Mouse (Mus musculus): Measurements from ENCODE around the gene Mrps7.

Gene Mrps7

DNA sequence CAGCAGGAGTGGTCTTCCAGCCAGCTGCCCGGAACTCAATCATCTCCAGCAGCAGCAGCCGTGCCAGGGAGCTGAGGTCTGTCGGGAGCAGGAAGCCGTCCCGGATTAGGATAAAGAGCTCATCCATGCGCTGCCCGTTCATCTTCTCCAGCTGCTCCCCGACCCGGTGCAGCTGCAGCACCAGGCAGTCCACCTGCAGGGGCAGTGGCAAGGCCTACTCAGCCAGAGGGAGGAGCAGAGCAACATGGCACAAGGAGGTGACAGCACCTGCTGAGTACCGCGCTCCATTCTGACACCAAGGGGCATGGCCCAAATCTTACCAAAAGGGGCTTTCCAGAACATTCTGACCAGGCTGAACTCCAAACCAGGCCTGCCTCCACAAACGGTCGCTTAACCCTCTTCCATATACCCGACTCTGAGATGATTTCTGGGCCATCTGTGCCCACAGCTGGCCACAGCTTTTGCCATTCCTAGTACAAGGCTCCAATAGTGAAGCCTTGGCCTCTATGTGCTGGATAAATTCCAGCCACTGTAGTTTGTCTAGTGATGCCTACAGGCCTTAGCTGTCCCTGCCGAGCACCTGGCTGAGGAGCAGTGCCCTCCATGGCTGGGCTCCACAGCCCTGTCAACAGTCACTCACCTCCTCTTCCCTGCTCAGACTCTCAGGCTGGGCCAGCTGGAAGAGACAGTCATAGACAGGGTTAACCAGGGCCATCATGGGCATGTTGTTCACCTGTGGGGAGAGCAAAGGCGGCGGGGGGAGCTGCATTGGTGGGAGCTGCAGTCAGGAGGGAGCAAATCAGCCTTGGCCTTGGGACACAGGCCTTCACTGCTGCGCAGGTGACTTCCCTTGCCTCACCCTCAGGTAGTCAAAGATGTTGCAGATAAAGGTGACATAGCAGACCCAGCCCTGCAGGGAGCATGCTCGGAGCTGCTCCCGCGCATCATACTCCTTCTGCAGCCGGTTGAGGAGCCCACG, 5.0 kb downstream of the Mrps7 start:
- DNase-seq (ENCODE audit: low read depth, low spot score): peak; percentile 71

DNA sequence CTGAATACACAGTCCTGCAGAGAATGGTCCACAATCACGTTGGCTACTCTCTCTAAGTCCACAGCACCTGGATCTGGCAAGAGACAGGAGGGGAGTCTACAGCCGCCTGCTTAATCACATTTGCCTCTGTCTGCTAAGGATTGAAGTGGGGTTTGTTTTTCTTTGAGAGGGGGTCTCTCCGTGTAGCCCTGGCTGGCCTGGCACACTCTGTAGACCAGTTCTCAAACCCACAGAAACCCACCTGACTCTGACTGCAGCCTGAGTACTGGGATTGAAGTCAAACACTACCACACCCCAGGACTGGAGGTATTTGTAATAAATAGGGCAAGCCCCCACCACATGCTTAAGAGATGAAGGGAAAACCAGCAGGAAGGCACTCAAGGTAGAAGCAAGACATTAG, 5.9 kb downstream of the Mrps7 start:
- no peak for DNase-seq (ENCODE audit: low read depth, low spot score)

DNA sequence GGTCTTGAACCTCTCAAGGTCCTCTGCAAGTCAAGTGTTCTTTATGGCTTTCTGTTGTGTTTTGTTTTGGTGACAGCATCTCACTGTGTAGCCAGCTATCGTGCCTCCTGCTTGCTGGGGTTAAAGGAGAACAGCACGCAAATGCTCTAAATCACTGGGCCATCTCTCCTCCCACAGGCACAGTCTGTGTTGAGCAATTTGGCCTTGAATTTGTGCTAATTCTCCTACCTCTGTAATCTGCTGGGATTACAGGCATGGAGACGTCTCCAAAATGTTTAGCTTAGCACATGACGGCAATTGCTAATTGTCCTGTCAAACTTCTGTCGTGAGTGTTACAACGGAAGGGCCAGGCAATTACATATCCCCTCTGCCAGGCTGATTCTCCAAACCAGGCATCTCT, 7.4 kb downstream of the Mrps7 start:
- DNase-seq (ENCODE audit: low read depth, low spot score): no peak

- DNase-seq (ENCODE audit: low read depth, low spot score): no peak
Observed at GRCm38 (mm10) chr11:115612059-115612409, 8.3 kb downstream of the Mrps7 start.

DNA sequence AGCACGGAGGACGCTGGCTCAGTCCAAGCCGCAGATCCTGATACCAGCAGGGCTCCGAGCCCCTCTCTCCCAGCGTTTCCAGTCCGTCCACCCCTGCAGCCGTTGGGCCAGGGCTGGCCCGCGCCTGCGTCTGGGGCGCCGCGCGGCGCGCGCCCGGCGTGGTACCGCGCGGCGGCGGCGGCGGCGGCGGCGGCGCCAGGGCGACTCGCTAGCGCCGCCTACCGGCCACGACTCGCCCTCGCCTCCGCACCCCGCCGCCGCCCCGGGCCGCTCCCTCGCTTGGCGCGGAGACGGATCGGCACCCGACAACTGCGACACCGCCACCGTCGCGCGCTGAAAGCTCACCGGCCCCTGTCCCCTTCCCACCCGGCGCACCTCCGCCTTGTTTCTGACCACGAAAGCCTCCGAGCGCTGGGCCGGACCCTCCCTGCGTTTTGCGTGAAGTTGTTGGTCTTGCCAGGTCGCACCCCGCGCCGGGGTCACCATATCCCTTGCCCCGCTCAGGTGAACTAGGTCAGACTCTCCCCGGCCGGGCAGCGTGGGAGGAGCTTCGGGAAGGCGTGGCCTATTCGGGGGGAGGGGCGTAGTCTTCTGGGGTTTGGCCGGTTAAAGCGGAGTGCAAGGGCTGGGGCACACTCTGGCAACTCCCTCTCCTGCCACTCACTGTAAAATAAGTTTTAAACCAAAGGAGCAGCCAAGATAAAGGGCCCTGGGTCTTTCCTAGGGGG, 8.8 kb downstream of the Mrps7 start, which contains the start of gene Mif4gd:
Gene Mif4gd, minus strand, starts transcription at position 560 of the 728 bp plus-strand sequence.
- peak; percentile 81 for DNase-seq (ENCODE audit: low read depth, low spot score)

DNA sequence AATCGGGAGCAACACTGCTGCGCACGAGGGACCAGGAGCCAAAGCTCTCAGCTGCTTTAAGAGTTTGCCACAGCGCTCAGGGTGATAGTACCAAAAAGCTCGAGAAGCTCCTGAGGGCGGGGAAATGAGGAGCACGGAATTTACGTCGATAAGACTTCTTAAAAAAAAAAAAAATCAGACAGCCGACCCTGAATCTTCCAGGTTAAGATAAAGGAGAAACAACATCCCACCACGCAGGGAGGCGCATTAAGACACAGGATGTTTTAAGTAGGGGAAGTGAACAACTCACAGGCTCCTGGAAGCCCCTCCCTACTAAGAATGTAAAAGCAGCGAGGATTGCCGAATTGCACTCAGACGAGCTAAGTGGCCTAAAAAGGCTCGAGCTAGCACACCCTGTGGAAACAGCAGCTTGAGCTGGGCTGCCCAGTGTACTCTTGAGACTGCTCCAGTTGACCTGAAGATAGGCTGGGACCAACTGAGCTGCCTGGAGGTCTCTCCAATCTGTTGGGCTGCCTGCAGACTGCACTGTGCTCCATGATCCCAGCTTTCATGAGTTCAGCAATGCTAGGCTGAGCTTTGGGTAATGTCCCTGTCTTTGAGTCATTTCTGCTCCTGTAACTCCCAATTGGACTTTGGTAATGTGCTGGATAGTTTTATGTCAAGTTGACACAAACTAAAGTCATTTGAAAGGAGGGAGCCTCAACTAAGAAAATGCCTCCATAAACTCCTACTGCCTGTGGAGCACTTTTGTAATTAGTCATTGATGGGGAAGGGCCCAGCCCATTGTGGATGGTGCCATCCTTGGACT, 9.6 kb downstream of the Mrps7 start:
- no peak for DNase-seq (ENCODE audit: low read depth, low spot score)

- DNase-seq (ENCODE audit: low read depth, low spot score): no peak
Observed at GRCm38 (mm10) chr11:115614346-115615107, 10.8 kb downstream of the Mrps7 start.

- DNase-seq (ENCODE audit: low read depth, low spot score): no peak
Observed at GRCm38 (mm10) chr11:115615108-115615825, 11.5 kb downstream of the Mrps7 start.

GRCm38 (mm10) chr11:115615875-115616274, 12.2 kb downstream of the Mrps7 start:
- no peak for DNase-seq (ENCODE audit: low read depth, low spot score)

DNA sequence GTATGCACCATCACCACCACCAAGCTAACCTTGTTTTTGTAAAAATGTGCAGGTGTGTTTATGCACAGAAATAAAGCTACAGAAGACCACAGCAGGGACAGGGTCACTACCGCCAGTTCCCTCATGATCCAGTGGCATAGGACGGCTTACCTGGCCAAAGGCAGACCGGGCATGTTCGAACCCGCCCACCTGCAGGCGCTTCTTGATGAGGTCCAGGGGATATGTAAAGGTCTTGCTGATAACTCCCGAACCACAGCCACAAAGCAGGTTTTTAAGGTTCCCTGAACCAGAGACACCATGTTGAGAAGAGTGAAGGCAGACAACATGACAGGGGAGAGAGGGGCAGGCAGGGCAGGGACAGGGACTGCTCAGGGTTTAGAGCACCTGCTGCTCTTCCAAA, 12.6 kb downstream of the Mrps7 start:
- DNase-seq (ENCODE audit: low read depth, low spot score): no peak

DNA sequence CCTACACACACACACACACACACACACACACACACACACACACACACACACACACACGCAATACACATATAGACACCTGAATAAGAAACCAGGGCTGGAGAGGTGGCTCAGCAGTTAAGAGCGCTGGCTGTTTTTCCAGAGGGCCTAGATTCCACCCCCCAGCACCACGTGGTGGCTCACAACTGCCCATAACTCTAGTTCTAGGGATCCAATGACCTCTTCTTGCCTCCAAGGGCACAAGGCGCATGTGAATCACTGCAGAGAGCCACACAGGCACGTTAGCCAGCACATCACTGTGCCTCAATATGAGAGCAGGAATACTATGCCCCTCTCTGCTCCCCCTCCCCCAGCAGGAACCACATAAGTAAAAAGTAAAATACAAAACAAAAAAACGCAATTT, 13.2 kb downstream of the Mrps7 start:
- no peak for DNase-seq (ENCODE audit: low read depth, low spot score)

DNA sequence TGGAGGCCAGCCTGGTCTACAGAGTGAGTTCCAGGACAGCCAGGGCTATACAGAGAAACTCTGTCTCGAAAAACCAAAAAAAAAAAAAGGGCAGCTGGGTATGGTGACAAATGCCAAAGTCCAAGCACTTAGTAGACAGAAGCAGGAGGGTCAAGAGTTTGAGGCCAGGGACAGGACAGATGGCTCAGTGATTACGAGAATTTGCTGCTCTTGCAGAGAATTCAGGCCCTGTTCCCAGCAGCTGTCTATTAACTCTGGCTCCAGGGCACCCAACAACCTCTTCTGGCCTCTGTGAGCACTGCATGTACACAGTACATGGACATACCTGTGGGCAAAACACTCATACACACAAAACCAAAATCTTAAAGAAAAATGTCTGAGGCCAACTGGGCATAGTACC, 14.3 kb downstream of the Mrps7 start:
- DNase-seq (ENCODE audit: low read depth, low spot score): no peak

DNA sequence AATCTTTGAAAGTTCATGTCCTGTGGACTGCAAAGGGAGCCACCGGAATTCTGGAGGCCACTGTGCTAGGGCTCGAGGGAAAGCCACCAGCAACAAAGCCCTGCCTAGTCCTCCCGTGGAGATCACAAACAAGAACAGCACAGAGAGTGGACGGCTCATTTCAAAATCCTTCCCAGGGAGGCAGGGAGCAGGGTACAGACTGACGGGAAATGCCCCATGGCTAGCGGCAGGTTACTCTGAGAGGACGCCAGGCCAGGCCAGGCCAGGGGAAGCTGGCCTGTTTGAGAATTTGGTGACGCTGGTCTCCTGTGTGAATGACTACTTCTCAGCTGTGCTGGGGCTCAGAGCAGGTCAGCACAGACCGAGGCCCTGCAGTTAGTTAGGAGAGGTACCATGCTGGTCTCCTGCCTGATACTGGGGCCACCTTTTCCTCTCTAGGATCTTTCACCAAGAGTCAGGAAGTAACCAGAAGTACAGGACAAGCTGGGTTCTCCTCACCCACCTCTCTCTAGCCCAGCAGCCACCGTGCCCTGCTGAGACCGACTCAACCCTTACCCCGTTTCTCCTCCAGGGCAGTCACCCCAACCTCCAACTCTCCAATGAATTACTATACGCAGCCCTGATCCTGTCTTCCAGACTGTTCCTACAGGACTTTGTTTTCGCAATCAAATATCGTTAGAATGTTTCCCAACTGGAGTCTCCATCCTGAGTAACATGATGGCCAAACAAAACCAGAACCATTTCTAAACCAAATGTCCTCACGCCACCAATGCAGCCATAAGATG, 15.2 kb downstream of the Mrps7 start:
- DNase-seq (ENCODE audit: low read depth, low spot score): no peak

GRCm38 (mm10) chr11:115619949-115620348, 16.2 kb downstream of the Mrps7 start:
- DNase-seq (ENCODE audit: low read depth, low spot score): no peak

DNA sequence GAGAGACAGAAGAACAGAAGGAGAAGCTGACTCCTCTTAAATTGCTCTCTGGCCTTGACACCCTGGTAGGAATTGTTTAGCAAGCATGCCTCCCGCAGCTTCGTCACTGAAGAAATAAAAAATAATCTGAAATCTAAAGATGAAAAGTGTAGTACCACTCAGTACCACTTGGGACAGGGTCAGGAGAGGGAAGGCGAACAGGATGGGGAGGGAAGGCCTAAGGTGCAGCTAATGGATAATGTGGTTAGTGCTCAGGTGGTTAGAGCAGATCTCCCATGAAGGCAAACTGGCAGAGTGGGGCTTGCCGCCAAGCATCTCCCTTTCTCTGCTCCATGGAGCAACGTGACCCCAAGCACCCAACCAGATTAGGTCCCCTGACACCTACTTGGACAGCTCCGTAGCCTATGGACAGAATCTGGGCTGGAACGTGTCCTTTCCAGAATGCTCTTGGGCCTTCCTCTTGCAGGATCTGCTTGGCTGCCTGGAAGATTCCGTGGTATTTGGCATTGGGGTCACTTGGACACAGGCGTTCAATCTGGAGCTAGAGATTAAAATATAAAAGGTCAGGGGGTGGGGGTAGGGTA, 19.9 kb downstream of the Mrps7 start:
- no peak for DNase-seq (ENCODE audit: low read depth, low spot score)

- DNase-seq (ENCODE audit: low read depth, low spot score): no peak
Observed at GRCm38 (mm10) chr11:115625877-115626276, 22.2 kb downstream of the Mrps7 start.

GRCm38 (mm10) chr11:115626824-115627616, 23.3 kb downstream of the Mrps7 start:
- no peak for DNase-seq (ENCODE audit: low read depth, low spot score)

- peak; percentile 97 for DNase-seq (ENCODE audit: low read depth, low spot score)
Observed at GRCm38 (mm10) chr11:115627705-115628464, 24.2 kb downstream of the Mrps7 start, which contains the start of gene Slc25a19. TSS of gene Slc25a19 (minus strand) at chr11:115628295.

Data from retina, postnatal 7 days (tissue).